Mouse (Mus musculus) liver, embryonic 16.5 days (tissue): ENCODE results near the gene Ccdc33. TPM values are rescaled to one million over a fixed set of nuclear protein-coding genes. Genes with fewer than 3 reads are reported as not detected.

Experiments
- ATAC-seq: fragments of 200-750 bp; cut with Nextera tagmentation; 2 replicates; pipeline ENCODE4 v1.8.0; 2017; ENCODE audit warnings: low read depth, mild to moderate bottlenecking, moderate number of reproducible peaks, moderate library complexity
- H3K27ac ChIP-seq: fragments of 300-500 bp; sonication (generic); 2 replicates; pipeline ENCODE4 v1.5.1; 2014; ENCODE audit warnings: mild to moderate bottlenecking, low read length
- H3K27me3 ChIP-seq: fragments of 300-500 bp; sonication (generic); 2 replicates; pipeline ENCODE4 v1.6.1; 2014; ENCODE audit warnings: low read depth, low read length, mixed read lengths; ENCODE audit not compliant: control insufficient read depth, insufficient read depth
- H3K36me3 ChIP-seq: fragments of 300-500 bp; sonication (generic); 2 replicates; pipeline ENCODE4 v1.6.1; 2014; ENCODE audit warnings: mild to moderate bottlenecking; ENCODE audit not compliant: control insufficient read depth, insufficient read depth
- H3K4me1 ChIP-seq: fragments of 300-500 bp; sonication (generic); 2 replicates; pipeline ENCODE4 v1.6.1; 2014; ENCODE audit warnings: low read depth, low read length, mixed read lengths; ENCODE audit not compliant: control insufficient read depth
- H3K4me2 ChIP-seq: fragments of 300-500 bp; sonication (generic); 2 replicates; pipeline ENCODE4 v1.6.1; 2014; ENCODE audit warnings: low read depth, low read length, mixed read lengths
- H3K4me3 ChIP-seq: fragments of 300-500 bp; sonication (generic); 2 replicates; pipeline ENCODE4 v1.5.1; 2014; ENCODE audit warnings: low read depth, mild to moderate bottlenecking, low read length
- H3K9ac ChIP-seq: fragments of 300-500 bp; sonication (generic); 2 replicates; pipeline ENCODE4 v1.6.1; 2014; ENCODE audit warnings: low read depth, low read length
- H3K9me3 ChIP-seq: fragments of 300-500 bp; sonication (generic); replicated peaks from 2 replicates; pipeline ENCODE4 v1.6.1; 2016; ENCODE audit warnings: low read length; ENCODE audit not compliant: control insufficient read depth
- WGBS: fragments of 180-500 bp; shearing (Covaris S2); extraction: QIAGEN DNeasy Blood & Tissue Kit; methylation state at CpG from one replicate; pipeline ENCODE4 v1.1.7; 2014; ENCODE audit not compliant: insufficient replicate concordance; 5-methylcytosine and 5-hydroxymethylcytosine counted together
- polyA plus RNA-seq: library from polyadenylated mRNA; unstranded; fragments of >200 nt; fragmentation: Nextera tagmentation; extraction: Ambion mirVana; gene quantifications from 2 replicates; pipeline ENCODE4 v1.2.1, GENCODE M21; 2015

Gene Ccdc33
- polyA plus RNA-seq, 1 experiment from 2014 or later, result not detected

GRCm38 (mm10) chr9:58134906-58135305 is 16.3 kb upstream of the Ccdc33 start:
- H3K9ac ChIP-seq, result no peak overlapping the region
- no peaks in the 10 kb centered on the region for H3K4me1 ChIP-seq
- H3K9me3 ChIP-seq, result no peaks in the 10 kb centered on the region
- WGBS, result 12% methylated on average over 7 of the region's 7 CpGs
- H3K27me3 ChIP-seq, result peaks cover 22% of the 10 kb centered on the region
- ATAC-seq, result no peak
- H3K27ac ChIP-seq, result no peak overlapping the region
- no peak overlapping the region for H3K4me2 ChIP-seq
- H3K4me3 ChIP-seq, result no peak overlapping the region
- no peaks in the 10 kb centered on the region for H3K36me3 ChIP-seq

- H3K27ac ChIP-seq, result no peak overlapping the region
- H3K4me3 ChIP-seq, result no peak overlapping the region
- H3K4me1 ChIP-seq, result no peaks in the 10 kb centered on the region
- H3K4me2 ChIP-seq, result no peak overlapping the region
- 13% methylated on average over 17 of the region's 17 CpGs for WGBS
- no peaks in the 10 kb centered on the region for H3K36me3 ChIP-seq
- H3K9me3 ChIP-seq, result no peaks in the 10 kb centered on the region
- ATAC-seq, result no peak
- H3K27me3 ChIP-seq, result peaks cover 27% of the 10 kb centered on the region
- no peak overlapping the region for H3K9ac ChIP-seq
Measured at GRCm38 (mm10) chr9:58133893-58134884, 15.6 kb upstream of the Ccdc33 start.

DNA sequence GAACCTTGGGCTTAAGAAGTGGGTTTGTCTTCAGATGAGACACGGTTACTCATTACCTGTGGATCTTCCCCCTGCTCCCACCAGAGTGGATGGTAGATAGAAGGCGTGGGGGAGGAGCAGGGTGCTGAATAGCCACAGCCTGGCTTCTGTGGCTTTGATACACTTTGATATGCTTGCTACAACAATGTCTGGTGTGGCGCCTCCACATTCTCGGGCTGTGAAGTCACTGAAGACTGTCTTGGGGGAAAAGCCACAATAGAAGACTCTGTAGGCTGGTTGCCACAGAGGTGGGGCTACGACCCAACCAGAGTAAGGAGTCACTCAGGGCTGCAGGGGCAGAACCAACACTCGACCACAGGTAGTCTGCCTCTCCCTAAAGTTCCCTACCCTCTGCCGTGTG is 13.1 kb upstream of the Ccdc33 start:
- Histone ChIP-seq H3K36me3 (no peaks in the 10 kb centered on the region), H3K27ac (no peak overlapping the region), H3K4me2 (no peak overlapping the region), H3K9ac (no peak overlapping the region), H3K4me3 (no peak overlapping the region), H3K9me3 (no peaks in the 10 kb centered on the region), H3K4me1 (no peaks in the 10 kb centered on the region), H3K27me3 (peaks cover 36% of the 10 kb centered on the region)
- WGBS, result 33% methylated on average over 7 of the region's 7 CpGs
- ATAC-seq, result no peak

GRCm38 (mm10) chr9:58130909-58131308 is 12.3 kb upstream of the Ccdc33 start:
- Histone ChIP-seq H3K9ac (no peak overlapping the region), H3K36me3 (no peaks in the 10 kb centered on the region), H3K4me3 (no peak overlapping the region), H3K9me3 (no peaks in the 10 kb centered on the region), H3K4me2 (no peak overlapping the region), H3K4me1 (no peaks in the 10 kb centered on the region), H3K27me3 (peaks cover 36% of the 10 kb centered on the region), H3K27ac (no peak overlapping the region)
- 31% methylated on average over 3 of the region's 3 CpGs for WGBS
- ATAC-seq, result no peak

DNA sequence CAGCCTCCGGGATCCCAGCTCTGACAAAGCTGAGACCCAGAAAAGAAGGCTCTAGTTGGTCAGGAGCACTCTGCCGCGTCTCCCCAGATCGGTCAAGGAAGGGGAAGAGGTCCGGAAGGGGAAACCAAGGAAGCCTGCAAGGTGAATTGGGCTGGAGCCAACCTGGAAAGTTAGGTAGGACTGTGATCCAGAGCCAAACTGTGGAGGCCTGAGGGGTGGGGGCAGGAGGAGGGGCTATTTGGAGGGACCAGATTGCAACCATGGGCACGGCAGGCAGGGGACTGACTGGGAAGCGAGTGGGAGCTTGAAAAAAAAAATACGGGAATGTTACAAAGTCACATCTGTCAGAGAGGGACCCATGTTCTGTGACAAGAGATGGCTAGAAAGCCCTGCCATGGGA is 10.9 kb upstream of the Ccdc33 start:
- no peak overlapping the region for H3K9ac ChIP-seq
- no peak overlapping the region for H3K4me2 ChIP-seq
- H3K4me3 ChIP-seq, result no peak overlapping the region
- no peaks in the 10 kb centered on the region for H3K4me1 ChIP-seq
- no peaks in the 10 kb centered on the region for H3K36me3 ChIP-seq
- H3K9me3 ChIP-seq, result no peaks in the 10 kb centered on the region
- WGBS, result 25% methylated on average over 8 of the region's 8 CpGs
- H3K27ac ChIP-seq, result no peak overlapping the region
- H3K27me3 ChIP-seq, result peaks cover 36% of the 10 kb centered on the region
- ATAC-seq, result no peak

DNA sequence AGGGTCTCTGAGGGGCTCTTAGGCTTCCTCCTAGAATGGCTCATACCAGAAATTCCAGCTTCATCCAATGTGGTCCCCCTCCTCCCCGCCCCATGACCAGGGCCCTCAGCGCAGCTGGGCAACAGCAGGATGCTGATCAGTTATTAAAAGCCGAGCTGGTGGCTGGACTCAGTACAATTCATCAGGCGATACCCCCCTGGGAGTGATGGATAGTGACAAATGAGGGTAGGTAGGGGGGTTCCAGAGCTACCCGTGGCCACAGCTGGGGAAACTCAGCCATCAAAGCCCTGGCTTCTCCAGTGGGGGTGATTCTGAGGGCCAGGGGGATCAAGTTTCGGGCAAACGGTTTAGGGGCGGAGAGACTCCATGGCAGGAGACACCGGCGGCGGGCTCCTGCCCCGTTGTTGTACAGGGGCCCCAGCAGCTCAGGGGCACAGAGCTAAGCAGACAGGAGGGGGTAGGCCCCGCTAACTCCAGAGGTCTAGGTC is 10.3 kb upstream of the Ccdc33 start:
- H3K4me2 ChIP-seq, result no peak overlapping the region
- WGBS, result 16% methylated on average over 13 of the region's 13 CpGs
- H3K27ac ChIP-seq, result no peak overlapping the region
- H3K4me1 ChIP-seq, result no peaks in the 10 kb centered on the region
- ATAC-seq, result no peak
- no peaks in the 10 kb centered on the region for H3K36me3 ChIP-seq
- H3K27me3 ChIP-seq, result peaks cover 32% of the 10 kb centered on the region
- H3K4me3 ChIP-seq, result no peak overlapping the region
- no peaks in the 10 kb centered on the region for H3K9me3 ChIP-seq
- no peak overlapping the region for H3K9ac ChIP-seq

DNA sequence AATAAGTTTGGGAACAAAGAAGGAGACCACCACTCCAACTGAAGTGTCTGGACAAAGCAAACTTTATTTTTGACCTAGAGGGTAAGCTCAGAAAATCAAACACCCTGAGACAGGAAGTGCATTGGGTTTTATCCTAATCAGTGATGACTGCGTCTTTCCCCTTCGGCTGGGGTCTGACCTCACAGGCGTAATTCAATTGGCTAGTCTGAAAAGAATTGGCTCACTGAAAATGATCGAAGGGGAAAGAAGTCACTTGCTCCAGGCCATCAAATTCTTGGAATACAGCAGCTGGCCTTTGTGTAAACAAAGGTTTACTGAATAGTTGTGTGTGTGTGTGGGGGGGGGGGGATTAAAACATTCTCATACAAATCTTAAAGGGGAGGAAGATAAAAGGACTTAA is 7.2 kb upstream of the Ccdc33 start:
- Histone ChIP-seq H3K4me1 (no peaks in the 10 kb centered on the region), H3K4me3 (no peak overlapping the region), H3K4me2 (no peak overlapping the region), H3K9ac (no peak overlapping the region), H3K9me3 (no peaks in the 10 kb centered on the region), H3K36me3 (no peaks in the 10 kb centered on the region), H3K27ac (no peak overlapping the region), H3K27me3 (peaks cover 21% of the 10 kb centered on the region)
- no peak for ATAC-seq
- WGBS, result 40% methylated on average over 4 of the region's 4 CpGs

DNA sequence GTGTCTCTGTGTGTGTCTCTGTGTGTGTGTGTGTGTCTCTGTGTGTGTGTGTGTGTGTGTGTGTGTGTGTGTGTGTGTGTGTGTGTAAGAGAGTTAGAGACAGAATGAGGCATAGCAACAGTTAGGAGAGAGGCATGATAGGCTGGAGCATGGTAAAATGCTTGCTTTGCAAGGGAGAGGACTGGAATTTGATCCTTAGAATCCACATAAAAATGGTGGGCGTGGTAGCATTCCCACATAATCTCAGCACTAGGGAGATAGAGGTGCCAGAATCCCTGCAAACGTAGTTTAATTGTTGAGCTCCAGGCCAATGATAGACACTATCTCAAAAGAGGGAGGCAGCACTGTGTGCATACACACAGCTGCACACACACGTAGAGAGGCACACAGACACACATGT is 6.5 kb upstream of the Ccdc33 start:
- Histone ChIP-seq H3K4me2 (no peak overlapping the region), H3K27ac (no peak overlapping the region), H3K4me1 (no peaks in the 10 kb centered on the region), H3K27me3 (peaks cover 15% of the 10 kb centered on the region), H3K9ac (no peak overlapping the region), H3K9me3 (no peaks in the 10 kb centered on the region), H3K4me3 (no peak overlapping the region), H3K36me3 (no peaks in the 10 kb centered on the region)
- no peak for ATAC-seq
- 42% methylated on average over 3 of the region's 3 CpGs for whole genome bisulfite sequencing

- no peaks in the 10 kb centered on the region; the same call in 1 of the 2 replicates for H3K4me1 ChIP-seq
- peaks cover 34% of the 10 kb centered on the region for H3K27me3 ChIP-seq
- no peak overlapping the region for H3K9ac ChIP-seq
- H3K27ac ChIP-seq, result no peak overlapping the region
- H3K4me2 ChIP-seq, result no peak overlapping the region
- H3K36me3 ChIP-seq, result no peaks in the 10 kb centered on the region
- WGBS, result 28% methylated on average over 7 of the region's 7 CpGs
- H3K9me3 ChIP-seq, result no peaks in the 10 kb centered on the region
- no peak; the same call in 1 of the 2 replicates for ATAC-seq
- no peak overlapping the region for H3K4me3 ChIP-seq
Measured at GRCm38 (mm10) chr9:58116024-58116651, 2.5 kb downstream of the Ccdc33 start.
